Mouse (Mus musculus) lung, postnatal 0 days (tissue): ENCODE measurements around the gene Fut8.

Experiments
- CTCF ChIP-seq: IDR thresholded peaks from 2 replicates; pipeline ENCODE4 v1.5.1; 2016; ENCODE audit warnings: antibody characterized with exemption, mild to moderate bottlenecking
- EP300 ChIP-seq: IDR thresholded peaks from 2 replicates; pipeline ENCODE4 v1.6.1; 2016; ENCODE audit warnings: antibody characterized with exemption, mild to moderate bottlenecking, control low read depth

GRCm38 (mm10) chr12:77224121-77224520 lies 13.8 kb upstream of the Fut8 start:
- no peak for TF ChIP-seq CTCF
- TF ChIP-seq EP300 = no peak
